Mouse (Mus musculus): ENCODE results near the gene Pfkp.

GRCm38 (mm10) chr13:6632513-6632912 is 16.1 kb downstream of the Pfkp start:
- TF ChIP-seq GATA1 (IDR thresholded peaks at IDR 0.05; ENCODE audit: low read length) (no peak), TAL1 (IDR thresholded peaks at IDR 0.05; ENCODE audit: low read length) (no peak)

Data from erythroblast, embryonic 14.5 days (primary cell).